13 mouse cellular contexts compared by ENCODE assay signal in genomic region chr5:64274296-64274695, GRCm38 (mm10).
DNase-seq lines count a peak whose midpoint lies in the region; TF ChIP-seq lines count a peak whose summit lies in the region.
"Had no signal": no experiment of that assay in that cellular context is flagged by ENCODE, and none has a peak within 500 bp of the region (broad histone marks: within the 10 kb centered on the region; RNA-seq: fewer than 3 reads in every experiment).

No protein-coding gene starts in this region.

- peak; percentile 32 for DNase-seq in adrenal gland, postnatal 14 days
- DNase-seq in adrenal gland, adult 8-10 months: no peak
- no peak for DNase-seq in gastrocnemius, adult 2 months
- no peak for DNase-seq in gastrocnemius, postnatal 25 days
- peak; percentile 44 for DNase-seq in kidney, adult 9 months
- DNase-seq in kidney, postnatal 10 days: no peak
- DNase-seq in adrenal gland, postnatal 36 days: peak; percentile 34 to 49
- no peak for DNase-seq in neural tube, embryonic 10.5 days (ENCODE audit: extremely low spot score, low spot score)
- DNase-seq: heart, adult 11 months had no signal

- no peak for TF ChIP-seq CTCF in gastrocnemius, adult 2 months (IDR thresholded peaks at IDR 0.05)

- H3K27ac ChIP-seq in gastrocnemius, adult 2 months: peak overlapping the region; percentile 24; the same call in 1 of the 2 replicates
- H3K27ac ChIP-seq: forebrain, embryonic 10.5 days; forebrain, embryonic 13.5 days; hindbrain, embryonic 12.5 days; hindbrain, embryonic 15.5 days had no signal

- H3K4me3 ChIP-seq in gastrocnemius, adult 2 months: no peak overlapping the region
- H3K4me3 ChIP-seq: forebrain, embryonic 10.5 days; forebrain, embryonic 13.5 days; hindbrain, embryonic 12.5 days; hindbrain, embryonic 15.5 days had no signal

- intact Hi-C loops in gastrocnemius, adult 2 months (cut with DNase I): loop anchor here (2.0 kb wide), 1 partner anchor 137 kb away; no protein-coding TSS in a partner anchor

Comparison
In these comparisons a context has a peak if more than half of its experiments do, and no peak if none do; other contexts are left out.
1. DNase-seq: peak in adrenal gland, postnatal 14 days (single experiment), kidney, adult 9 months (single experiment) and adrenal gland, postnatal 36 days (2 of 2); none in adrenal gland, adult 8-10 months (single experiment), gastrocnemius, adult 2 months (single experiment), gastrocnemius, postnatal 25 days (single experiment), kidney, postnatal 10 days (single experiment) and neural tube, embryonic 10.5 days (single experiment).